Mouse (Mus musculus) naive thymus-derived CD4-positive, alpha-beta T cell, adult 2 months (primary cell): Measurements from ENCODE around the gene Fsd1.

Experiments
- DNase-seq: peaks from one replicate; pipeline ENCODE4 v3.0.0-alpha.2; 2011; ENCODE audit warnings: low read depth

Fsd1 gene

DNA sequence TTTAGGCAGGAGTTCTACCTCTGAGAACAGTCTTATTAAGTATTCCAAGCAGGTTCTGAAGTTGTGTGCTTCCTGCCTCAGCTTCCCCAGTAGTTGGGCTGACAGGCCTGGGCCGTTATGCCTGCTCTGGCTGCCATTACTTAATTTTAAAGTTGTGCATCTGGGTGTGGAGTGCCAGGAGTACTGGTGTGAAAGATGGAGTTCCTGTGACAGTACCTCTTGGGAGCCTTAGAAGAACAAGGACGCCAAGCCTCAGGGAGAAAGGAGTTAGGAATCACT lies 23.6 kb downstream of the Fsd1 start:
- DNase-seq = no peak

DNA sequence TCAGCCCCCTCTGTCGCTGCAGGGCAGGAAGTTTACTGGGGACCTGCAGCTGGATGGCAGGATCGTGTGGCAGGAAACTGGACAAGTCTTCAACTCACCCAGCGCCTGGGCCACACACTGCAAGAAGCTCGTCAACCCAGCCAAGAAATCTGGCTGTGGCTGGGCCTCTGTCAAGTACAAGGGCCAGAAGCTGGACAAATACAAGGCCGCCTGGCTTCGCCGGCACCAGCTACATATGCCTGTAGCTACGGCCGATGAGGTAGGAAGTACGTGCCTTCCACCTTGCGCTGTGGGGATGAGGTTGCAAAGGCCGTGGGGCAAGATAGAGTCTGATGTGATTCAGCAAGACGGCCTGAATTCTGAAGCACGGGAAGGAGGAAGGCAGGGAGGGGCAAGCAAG lies 23.9 kb downstream of the Fsd1 start:
- peak; percentile 28 for DNase-seq

DNA sequence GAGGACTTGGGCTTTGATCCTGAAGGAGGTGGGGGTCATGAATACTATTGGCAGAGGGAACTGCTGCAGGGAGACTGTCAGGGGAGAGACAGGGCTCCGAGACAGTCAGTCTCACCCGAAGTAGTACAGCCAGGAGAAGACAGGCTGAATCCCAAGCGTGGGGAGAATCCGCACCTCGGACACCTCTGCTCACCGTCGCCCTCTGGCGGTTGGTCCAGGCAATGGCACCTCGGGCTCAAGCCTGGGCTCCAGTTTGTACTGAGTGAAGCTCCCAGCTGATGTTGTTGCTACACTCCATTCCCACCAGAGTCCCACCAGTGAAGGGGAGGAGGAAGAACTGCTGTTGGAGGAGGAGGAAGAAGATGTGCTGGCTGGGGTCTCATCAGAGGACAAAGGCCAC lies 24.4 kb downstream of the Fsd1 start:
- peak; percentile 84 for DNase-seq

DNA sequence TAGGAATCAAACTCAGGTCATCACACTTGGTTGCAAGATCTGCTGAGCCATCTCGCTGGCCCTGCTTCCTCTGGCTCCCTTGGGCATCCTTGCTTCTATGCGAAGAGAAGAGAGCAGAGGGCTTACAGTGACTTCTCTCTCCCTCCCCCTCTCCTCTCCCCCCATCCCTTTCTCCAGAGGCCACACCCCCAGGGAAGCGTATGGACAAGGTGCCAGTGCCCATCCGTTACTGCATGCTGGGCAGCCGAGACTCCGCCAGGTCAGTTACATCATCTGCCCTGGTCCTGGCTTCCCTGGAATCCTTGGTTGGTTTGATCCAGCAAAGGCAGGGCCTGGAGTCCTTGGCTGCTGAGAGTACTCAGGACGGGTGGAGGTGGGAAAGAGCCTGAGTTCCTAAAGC lies 25.1 kb downstream of the Fsd1 start:
- no peak for DNase-seq

DNA sequence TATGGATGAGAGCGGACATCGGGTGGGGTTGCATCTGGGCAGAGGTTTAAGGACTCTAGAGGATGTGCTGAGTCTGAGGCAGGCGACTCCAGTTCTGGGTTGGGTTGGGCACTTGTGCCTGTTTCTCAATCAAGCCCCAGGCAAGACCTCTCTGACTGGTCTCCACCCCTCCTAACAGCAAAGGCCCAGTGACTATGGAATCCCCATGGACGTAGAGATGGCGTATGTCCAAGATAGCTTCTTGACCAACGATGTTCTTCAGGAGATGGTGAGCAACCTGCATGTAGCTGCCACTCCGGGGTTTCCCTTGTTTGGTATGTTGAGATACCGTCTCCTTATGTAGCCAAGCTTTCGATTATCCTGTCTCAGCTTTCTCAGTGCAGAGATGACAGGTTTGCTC lies 29.0 kb downstream of the Fsd1 start:
- DNase-seq = peak; percentile 7

DNA sequence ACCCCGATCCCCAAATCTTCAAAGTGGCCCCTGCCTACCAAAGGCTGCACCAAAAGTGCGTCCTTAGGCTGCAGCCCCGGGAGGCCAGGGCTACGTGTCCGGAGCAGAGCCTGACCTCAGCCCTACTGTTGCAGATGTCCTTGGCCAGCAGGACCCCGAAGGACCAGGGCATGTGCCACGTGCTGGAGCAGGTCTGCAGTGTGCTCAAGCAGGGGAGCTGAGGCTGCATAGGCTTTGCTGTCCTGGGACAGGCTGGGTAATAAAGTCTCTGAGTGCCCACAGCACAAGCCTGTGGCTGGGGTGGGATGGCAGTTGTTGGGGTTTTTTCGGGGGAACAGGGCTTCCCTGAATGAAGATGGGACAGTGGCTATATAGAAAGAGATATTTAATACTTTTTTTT lies 30.1 kb downstream of the Fsd1 start:
- peak; percentile 2 for DNase-seq

DNA sequence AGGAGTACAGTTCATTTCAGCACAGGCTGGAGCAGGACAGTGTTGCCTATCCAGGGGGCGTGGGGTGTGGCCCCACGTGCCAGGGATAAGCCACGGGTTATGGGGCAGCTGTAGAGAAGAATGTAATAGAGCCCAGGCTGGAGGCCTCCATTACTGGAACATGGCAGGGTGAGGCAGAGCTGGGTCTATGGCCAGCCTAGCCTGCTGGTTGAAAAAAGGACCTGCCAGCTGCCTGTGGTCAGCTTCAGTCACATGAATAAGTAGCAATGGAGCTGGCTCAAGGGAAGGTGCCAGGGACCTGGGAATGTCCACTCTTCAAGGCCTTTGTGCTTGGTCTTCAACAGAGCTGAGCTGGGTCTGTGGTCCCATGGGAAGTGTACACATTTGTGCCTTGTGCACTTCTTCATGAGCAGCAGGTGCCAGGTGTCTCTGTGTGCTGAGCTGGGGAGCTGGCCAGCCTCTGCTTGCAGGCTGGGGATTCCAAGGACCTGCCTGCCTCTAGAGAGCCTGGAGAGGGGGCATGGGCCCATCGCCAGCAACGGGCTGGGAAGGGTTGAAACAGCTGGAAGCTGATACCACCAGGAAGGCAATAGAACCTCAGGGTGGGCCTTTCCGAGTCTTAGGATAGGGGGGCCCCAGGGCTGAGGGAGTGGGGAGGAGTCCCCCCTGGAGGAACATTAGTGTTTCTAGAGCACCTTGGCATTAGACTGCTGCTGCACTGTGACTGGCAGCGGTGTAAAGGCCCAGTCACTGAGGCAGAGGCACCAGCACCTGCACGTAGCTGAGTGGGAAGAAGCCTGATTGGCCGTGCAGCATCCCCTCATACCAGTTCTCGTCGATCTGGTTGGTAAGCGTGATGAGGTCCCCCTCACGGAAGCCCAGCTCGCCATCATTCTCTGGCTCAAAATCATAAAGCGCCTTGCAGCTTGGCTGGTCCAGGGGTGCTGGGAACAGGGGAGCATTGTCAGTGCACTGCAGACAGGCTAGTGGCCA lies 30.8 kb downstream of the Fsd1 start:
- no peak for DNase-seq

DNA sequence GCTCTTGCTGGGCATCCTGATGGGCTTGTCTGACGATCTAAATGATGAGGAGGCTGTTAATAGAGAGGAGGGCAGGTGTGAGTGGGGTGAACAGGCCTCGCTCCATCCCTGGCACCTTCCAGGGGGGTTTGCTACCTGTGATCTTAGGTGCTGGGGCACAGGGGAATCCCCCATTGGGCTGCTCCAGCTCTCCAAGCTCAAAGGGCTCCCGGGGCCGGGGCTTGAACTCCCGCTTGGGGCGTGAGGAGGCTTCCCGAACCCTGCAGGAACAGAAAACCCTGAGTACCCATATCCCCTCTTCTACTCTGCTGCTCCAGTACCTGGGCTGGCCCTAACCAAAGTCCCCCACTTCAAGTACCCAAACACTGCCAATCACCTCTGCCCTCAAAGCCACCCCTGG lies 31.5 kb downstream of the Fsd1 start:
- no peak for DNase-seq

DNA sequence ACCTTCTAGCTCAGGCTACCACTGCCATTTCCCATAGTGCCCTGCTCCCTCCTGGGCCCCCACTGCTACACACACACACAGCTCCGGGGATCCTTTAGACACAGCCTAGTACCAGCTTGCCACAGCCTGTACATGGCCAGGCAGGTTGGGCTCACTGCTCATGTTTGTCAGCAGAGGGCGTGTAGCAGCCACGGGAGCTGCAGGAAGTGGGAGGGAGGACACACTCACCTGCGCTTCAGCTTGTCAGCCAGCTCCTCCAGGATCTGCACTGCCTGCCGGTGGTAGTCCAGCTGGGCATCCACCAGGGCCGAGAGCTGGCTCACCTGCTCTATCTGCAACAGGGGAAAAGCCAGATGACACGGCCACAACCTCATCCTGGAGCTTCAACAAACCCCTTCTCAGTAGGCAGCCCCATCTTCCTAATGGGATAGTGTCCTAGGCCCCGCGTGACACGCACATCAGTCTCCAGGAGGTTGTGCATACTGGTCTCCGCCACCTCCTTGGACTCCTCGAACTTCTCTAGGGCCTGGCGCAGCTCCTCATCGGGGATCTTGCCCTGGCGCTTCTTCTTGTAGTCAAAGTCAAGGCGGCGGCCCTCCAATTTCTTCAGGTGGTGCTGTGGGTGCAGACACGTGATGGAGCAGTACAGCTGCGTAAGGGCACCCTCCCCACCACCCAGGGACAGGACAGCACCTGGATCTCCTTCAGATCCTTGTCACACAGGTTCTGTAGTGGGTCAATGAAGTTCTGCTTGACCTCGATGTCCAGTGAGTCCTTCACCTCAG lies 32.2 kb downstream of the Fsd1 start:
- DNase-seq = peak; percentile 74

DNA sequence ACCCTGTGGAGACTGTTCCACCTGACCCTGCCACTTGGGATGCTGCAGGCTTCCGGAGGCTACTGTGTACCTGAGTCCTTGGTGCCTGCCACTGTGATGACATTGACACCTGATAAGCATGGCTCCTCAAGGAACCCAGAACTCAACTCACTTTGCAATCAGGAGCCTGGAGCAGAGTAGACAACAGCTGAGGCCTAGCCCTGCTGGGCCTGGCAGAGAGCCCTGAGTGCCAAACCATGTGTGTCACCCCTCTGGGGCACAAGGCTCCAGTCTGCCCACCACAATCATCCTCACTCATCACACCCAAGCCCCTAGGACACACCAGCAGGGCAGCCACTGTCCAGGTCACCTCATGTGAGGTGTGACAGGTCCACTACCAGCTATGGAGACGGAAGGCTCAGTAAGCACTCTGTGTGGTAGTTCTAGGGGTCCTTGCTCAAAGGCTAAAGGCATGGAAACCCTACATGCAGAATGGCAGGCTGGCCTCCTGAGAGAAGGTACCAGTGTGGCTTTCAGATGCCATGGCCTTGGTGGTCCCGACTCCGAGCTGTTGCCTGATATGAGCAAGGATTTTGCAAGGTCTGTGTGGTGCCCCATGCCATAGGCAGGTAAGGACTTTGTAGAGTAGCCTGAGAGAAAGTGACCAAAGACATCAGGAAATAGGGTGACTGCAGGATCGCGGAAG lies 34.2 kb downstream of the Fsd1 start:
- peak; percentile 23 for DNase-seq

DNA sequence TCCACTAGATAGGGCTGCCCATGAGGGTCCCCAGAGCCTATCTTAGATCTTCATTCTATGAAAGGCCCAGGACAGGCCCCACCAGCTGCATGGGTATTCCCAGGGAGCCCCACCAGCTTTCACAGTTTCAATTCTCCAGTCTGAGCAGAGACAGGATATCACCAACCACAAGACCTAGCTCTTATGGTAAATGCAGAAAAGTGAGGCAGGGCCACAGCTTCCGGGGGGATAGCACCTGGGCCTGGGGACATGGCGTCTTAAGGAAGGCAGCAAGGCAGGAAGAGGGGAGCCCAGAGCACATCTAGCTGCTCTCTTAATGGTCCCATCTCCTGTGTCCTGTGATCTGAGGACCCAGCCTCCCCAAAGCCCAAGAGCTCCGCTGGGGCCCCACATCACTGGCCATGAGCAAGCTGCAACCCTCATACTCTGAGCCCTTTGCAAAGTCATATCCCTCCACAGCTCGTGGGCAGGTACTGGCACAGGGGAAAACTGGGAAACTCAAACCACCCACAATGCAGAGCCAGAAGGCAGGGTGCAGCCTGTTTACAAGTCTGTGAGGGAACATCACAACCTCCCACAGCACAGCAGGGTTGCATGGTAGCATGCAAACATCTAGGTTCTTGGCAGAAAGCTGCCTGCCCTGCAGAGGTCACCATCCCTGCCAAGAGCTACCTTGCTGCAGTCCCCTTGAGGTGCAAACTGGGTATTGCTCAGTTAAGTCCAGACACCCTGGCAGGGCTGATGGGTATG lies 35.0 kb downstream of the Fsd1 start:
- peak; percentile 76 for DNase-seq

DNA sequence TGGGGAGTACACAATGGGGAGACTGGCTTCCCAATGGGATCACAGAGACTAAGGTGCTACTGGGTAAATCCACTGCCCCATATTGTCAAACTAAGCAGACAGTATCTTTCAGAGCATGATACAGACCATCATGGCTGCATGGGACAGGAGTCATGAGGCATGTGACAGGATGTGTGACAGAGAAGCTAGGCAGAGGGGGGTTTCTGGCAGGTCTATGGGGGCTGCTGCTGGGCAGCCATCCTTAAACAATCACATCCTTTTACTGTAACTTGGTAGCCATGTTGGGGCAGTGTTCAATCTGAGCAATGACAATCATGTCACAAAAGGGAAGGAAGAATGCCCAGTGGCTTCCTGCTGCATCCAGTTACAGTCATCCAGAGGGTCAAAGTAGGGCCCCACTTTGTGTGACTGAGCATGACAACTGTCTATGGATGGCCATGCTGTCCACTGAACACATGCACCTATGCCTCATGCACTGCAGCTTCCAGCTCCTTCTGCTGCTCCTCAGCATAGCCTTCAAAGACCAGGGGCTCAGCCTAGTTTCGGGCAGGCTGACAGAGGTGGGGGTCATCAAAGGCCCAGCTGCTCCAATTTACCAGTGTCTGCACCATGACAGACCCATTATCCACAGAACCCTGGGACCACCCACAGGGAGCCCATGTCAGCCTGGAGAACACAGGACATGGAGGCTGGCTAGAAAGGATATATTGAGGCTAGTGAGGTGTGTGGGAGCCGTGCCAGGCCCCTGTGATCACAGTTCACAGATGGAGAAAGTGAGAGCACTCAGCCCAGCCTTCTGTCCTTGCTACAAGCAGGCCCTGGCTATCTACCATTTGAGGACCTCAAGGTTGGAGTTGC lies 36.1 kb downstream of the Fsd1 start:
- peak; percentile 32 for DNase-seq

DNA sequence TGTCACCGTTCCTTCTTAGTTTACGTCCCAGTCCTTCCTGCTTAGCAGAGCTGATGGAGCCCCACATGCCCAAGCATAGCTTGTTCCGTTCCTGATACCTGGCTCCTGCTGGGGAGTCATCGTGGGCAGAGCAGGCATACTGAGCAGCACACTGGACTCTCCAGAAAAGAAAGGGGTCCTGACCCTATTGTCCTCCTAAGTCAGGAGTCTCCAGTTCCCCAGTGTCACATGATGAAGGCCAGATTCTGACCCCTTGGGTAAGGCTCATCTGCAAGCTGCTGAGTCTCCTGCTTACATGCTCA lies 36.6 kb downstream of the Fsd1 start:
- peak; percentile 15 for DNase-seq

DNA sequence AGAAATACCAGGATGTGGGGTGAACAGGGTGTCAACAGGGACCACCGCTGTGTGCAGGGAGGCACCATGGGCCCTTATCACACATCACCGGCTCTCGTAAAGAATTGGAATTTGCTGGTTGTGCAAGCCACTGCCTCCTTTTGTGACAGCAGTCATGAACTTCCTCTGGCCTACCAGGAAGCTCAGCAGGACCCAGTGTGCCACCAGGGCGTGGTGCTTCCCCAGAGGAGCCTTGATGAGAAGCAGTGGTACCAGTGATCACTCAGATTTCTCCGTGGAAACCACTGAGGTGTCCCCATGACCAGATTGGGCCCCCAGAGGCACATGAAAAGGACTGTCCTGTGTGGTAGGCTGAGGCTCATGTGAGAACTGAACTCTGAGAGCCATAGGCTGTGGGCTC lies 37.1 kb downstream of the Fsd1 start:
- peak; percentile 52 for DNase-seq

DNA sequence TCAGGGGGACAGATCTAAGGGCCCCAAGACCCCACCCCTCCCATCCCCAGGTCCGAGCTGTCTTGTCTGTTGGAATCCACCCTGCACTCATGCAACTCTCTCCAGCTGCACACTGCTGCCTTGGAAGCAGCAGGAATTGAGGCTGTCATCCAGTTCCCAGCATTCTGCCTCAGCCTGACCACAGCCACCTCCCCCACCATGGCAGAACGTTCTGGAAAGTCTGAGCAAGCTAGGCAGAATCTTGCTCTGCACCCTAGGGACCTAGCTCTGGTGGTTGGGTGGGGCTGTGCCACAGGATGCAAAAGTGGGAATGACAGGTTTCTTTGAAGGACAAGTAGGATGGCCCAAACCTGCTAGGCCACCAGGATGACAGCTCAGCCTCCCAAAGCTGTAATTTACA lies 38.2 kb downstream of the Fsd1 start:
- no peak for DNase-seq

DNA sequence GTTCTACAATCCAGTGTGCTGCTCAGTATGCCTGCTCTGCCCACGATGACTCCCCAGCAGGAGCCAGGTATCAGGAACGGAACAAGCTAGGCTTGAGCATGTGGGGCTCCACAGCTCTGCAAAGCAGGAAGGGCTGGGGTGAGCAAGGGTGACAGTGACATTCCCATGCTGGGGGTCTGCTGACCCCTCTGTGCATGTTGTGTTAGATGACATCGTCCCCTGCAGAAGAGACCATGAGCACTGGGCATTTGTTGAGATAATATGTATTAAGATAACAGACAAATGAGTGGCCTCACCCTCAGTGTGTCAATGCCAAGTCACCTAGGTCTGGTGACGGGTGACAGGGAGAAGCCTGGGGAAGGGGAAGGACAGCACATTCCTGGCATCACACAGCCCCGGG lies 38.6 kb downstream of the Fsd1 start:
- DNase-seq = no peak

DNA sequence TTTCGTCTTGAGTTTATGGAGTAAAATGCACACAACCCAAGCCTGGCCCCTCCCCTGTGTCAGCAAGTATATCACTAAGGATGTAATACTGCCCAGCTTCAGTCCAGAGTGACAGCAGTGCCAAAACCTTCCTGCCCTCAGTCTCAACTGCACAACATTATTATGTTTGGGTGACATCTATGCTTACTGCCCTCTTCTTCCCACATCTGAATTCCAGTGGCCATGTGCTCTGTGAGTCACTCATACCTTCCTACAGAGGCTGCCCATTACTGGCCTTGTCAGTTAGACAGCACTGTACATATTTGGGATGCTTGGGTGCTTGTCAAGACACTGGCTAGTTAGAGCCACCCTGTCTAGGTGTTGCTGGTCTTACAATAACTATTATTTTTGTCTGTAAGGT lies 40.0 kb downstream of the Fsd1 start:
- no peak for DNase-seq

DNA sequence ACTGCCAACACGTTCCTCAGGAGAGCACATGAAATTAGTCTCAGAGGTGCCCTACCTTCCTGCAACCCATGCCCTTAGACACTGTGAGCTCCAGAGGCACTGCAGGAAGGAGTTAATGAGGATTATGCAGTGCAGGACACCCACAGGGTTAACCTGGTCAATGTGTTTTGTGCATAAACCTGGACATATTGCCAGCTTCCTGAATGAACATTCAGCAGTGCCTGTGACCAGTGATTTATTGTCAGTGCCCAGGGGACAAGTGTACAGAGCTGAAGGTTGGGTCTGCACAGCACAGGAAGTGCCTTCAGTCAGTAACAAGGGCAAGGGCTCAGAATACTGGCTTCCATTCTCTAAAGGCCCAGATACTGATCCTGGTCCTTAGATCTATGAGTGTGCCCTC lies 40.6 kb downstream of the Fsd1 start:
- DNase-seq = peak; percentile 22

DNA sequence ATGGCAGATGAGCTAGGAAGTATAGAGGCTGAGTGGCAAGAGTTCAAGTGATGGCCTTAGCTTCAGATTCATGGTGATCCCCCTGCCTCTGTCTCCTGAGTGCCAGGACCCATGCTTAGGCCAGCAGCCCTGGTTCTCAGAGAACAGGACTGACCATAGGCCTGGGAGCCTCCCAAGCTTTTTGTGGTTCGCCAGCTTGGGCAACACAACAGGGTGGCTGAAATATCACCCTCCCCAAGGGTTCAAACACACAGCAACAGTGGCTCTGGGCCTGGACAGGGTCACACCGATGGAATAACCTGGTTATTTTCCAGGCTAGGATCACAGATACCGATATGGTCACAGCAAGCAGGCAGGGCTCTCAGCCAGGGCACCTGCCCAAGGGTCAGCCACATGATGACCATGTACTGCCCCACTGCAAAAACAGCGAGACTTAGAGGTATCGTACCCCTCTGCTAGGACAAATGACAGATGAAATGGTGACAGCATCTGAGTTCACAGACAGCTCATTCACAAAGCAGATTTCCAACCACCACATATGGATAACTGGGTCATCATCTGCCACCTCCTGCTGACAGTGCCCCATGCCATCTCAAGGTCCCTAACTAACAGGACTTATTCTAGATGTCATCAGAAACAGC lies 41.6 kb downstream of the Fsd1 start:
- no peak for DNase-seq

DNA sequence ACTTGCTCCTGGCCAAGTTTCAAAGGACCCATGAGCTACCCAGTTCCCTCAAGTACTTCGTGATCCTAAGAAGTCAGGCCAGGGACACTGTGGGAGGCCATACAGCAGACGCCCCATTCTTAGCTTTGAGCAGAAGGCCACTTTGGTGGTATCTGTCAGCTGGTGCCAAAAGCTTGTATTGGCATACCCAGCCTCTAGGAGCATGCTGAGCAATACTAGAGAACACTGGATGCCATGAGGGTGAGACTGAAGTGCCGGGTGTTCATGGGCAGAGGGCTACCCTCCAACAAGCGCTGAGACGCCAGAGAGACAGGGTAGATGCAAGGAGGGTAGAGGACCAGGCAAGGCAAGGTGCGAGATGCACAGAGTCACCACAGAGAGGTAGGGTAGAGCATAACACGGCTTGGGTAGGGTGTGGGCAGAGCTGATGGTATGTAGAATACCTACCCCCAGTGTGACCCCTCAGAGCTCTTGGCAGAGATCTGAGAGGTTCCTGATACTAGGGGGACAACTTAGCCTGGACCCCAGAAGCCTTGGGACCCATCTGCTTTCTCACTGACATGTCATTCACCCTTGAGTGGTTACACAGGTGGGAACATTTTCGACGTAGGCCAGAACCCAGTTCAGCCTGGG lies 44.0 kb downstream of the Fsd1 start:
- no peak for DNase-seq
